Mouse (Mus musculus): ENCODE data around the gene Serinc5. TPM values are rescaled to one million over a fixed set of nuclear protein-coding genes. Genes with fewer than 3 reads are reported as not detected.
A peak's percentile ranks its signal among the peaks of the same experiment; 100 is the strongest.
"Not testable (repeated sequence)": the region's sequence is repeated elsewhere in the genome, so short reads cannot be mapped to it uniquely, and the experiment has no call there.

Serinc5 gene
- polyA plus RNA-seq, 1 experiment from 2014 or later, result 10.6 TPM

GRCm38 (mm10) chr13:92593731-92594396 lies 17.0 kb upstream of the Serinc5 start:
- H3K4me1 ChIP-seq, result peaks cover 51% of the 10 kb centered on the region
- 25% methylated on average over 3 of the region's 3 CpGs for WGBS
- H3K27ac ChIP-seq (replicated peaks), result peak overlapping the region; percentile 80
- DNase-seq (ENCODE audit: low spot score), result peak; percentile 54
- 0 out of 2 replicates have a peak overlapping the region, but pooled peaks have one; percentile 12 for H3K4me3 ChIP-seq
- H3K9me3 ChIP-seq (replicated peaks), result no peaks in the 10 kb centered on the region
- H3K36me3 ChIP-seq, result no peaks in the 10 kb centered on the region
- H3K27me3 ChIP-seq (ENCODE audit: low read depth, poor library complexity, severe bottlenecking), result no peaks in the 10 kb centered on the region

GRCm38 (mm10) chr13:92594481-92594880 lies 16.4 kb upstream of the Serinc5 start:
- WGBS, result 50% methylated on average over 6 of the region's 6 CpGs
- DNase-seq (ENCODE audit: low spot score), result no peak
- Histone ChIP-seq H3K4me3 (peak overlapping the region; percentile 12; the same call in 1 of the 2 replicates), H3K9me3 (replicated peaks) (no peaks in the 10 kb centered on the region), H3K27me3 (ENCODE audit: low read depth, poor library complexity, severe bottlenecking) (no peaks in the 10 kb centered on the region), H3K27ac (replicated peaks) (peak overlapping the region; percentile 80), H3K36me3 (no peaks in the 10 kb centered on the region), H3K4me1 (peaks cover 48% of the 10 kb centered on the region)

DNA sequence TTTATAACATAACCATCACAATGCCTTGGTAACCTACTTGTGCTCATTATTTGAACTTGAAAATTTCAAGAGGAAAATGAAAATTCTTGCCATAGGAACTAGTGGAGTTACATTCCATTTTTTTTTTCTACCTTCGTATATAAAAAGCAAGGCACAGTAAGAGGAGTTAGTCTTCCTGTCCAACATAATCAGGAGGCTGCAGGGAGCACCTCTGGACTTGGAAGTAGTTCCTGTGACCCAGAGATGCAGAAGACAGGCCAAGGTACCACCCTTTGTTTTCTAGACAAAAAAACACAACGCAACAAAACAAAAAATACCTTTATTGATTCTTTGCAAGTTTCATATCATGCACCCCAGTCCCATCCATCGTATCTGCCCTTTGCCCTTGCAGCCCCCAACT lies 16.0 kb upstream of the Serinc5 start:
- H3K36me3 ChIP-seq, result no peaks in the 10 kb centered on the region
- no peaks in the 10 kb centered on the region for H3K9me3 ChIP-seq (replicated peaks)
- WGBS, result 83% methylated on average over 3 of the region's 3 CpGs
- no peaks in the 10 kb centered on the region for H3K27me3 ChIP-seq (ENCODE audit: low read depth, poor library complexity, severe bottlenecking)
- DNase-seq (ENCODE audit: low spot score), result no peak
- H3K27ac ChIP-seq (replicated peaks), result peak overlapping the region; percentile 80
- H3K4me1 ChIP-seq, result peaks cover 48% of the 10 kb centered on the region
- H3K4me3 ChIP-seq, result no peak overlapping the region

DNA sequence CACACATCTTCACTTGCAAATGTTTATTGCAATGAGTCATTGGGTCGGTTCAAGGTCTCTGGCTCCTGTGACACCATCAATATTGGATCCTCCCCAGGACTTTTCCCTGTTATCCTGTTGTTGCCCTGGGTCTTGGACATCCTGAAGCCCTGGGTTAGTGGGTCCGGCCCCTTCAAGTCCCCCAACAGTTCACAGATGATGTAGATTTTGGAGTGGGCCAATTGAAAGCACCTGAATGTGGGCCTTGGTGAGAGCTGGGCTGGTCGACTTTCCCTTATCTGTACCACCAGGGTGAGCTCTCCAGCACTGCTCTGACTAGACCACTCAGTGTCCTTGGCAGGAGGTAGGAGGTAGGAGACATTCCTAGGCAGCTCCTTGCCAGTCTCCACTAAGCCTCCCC lies 15.5 kb upstream of the Serinc5 start:
- Histone ChIP-seq H3K27ac (replicated peaks) (peak overlapping the region; percentile 80; the same call in 1 of the 2 replicates), H3K4me3 (no peak overlapping the region), H3K36me3 (no peaks in the 10 kb centered on the region), H3K27me3 (ENCODE audit: low read depth, poor library complexity, severe bottlenecking) (no peaks in the 10 kb centered on the region), H3K4me1 (peaks cover 47% of the 10 kb centered on the region), H3K9me3 (replicated peaks) (no peaks in the 10 kb centered on the region)
- DNase-seq (ENCODE audit: low spot score), result no peak
- 75% methylated on average over 3 of the region's 3 CpGs for WGBS

DNA sequence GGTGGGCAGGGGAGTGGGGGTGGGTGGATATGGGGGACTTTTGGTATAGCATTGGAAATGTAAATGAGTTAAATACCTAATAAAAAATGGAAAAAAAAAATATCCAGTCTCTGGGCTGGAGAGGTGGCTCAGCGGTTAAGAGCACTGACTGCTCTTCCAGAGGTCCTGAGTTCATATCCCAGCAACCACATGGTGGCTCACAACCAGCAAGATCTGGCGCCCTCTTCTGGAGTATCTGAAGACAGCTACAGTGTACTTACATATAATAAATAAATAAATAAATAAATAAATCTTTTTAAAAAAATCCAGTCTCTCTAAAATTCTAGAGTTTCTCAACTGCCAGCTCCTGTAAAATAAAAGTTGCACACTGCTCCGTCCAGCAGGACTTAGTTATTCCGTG lies 5.6 kb upstream of the Serinc5 start:
- not testable (repeated sequence) for H3K36me3 ChIP-seq; H3K27me3 ChIP-seq (ENCODE audit: low read depth, poor library complexity, severe bottlenecking); DNase-seq (ENCODE audit: low spot score); H3K27ac ChIP-seq (replicated peaks); H3K4me3 ChIP-seq; H3K9me3 ChIP-seq (replicated peaks)
- WGBS, result 82% methylated on average over 4 of the region's 4 CpGs
- peaks cover 11% of the 10 kb centered on the region for H3K4me1 ChIP-seq

DNA sequence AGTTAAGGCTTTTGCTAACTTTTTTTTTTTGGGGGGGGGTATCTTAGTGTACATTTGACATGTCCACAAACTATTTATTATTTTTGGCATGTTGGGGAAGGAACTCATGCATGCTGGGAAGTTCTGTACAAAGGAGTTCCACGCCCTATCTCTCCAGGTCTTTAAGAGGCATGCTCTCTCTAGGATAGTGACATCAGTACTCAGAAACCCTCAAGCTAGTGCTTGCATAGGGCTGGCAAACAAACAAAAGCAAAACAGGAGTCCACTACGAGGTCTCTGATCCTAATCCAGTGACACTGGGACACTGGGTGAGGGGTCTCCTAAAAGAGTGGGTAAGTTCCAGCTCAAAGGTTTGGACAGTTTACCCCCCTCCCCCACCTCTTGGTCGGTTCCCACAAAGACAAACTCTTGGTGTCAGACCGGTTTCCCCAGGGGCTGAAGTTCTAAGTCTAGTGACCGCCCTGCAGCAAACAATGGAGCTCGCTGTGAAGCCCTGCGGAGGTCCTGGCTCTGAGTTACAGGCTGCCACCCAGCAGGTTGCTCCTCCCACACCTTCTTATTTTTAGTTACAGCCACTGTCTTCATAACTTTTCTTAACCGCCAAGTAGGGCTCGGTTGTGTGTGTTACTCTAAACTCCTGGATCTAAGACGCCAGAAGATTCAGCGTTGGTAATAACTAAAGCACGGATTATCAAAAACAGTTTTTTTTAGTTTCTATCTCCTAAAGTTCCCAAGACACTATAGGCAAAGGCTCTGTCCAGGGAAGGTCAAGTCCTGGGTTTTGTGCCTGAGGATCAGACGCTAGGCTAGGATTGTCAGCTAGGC lies 1.2 kb upstream of the Serinc5 start:
- Histone ChIP-seq H3K9me3 (replicated peaks) (no peaks in the 10 kb centered on the region; the same call in 1 of the 2 replicates), H3K36me3 (no peaks in the 10 kb centered on the region), H3K4me1 (peaks cover 35% of the 10 kb centered on the region), H3K27me3 (ENCODE audit: low read depth, poor library complexity, severe bottlenecking) (peaks cover 12% of the 10 kb centered on the region; the same call in 1 of the 2 replicates), H3K4me3 (peak overlapping the region; percentile 82), H3K27ac (replicated peaks) (peak overlapping the region; percentile 89)
- 7% methylated on average over 13 of the region's 13 CpGs for WGBS
- peak; percentile 51 for DNase-seq (ENCODE audit: low spot score)

DNA sequence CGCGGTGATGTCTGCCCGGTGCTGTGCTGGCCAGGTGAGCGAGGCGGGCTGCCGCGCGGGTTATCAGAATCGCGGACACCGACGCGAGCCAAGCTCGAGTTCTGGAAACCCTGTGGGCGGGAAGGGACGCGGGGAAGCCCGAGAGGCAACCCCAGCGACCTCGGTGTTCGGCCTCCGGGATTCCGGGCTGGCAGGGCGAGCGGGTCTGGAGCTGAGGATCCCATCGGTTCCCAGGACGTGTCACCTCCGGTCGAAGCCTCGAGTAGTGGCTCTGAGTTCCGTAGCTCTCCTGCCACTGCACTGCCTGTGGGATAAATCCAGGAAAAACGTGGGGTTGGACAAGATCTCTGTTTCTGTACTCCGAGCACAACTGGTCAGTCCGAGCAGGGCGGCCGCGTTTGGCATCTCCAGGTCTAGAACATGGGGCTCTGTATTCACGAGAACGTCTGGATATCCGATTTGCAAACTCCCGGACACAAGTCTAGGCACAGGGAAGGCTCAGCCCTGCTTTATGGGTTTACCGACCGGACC lies 428 bp downstream of the Serinc5 start:
- H3K36me3 ChIP-seq, result no peaks in the 10 kb centered on the region
- peaks cover 35% of the 10 kb centered on the region for H3K4me1 ChIP-seq
- no peaks in the 10 kb centered on the region; the same call in 1 of the 2 replicates for H3K9me3 ChIP-seq (replicated peaks)
- peak overlapping the region; percentile 82 for H3K4me3 ChIP-seq
- DNase-seq (ENCODE audit: low spot score), result no peak
- WGBS, result under 1% methylated on average over 43 of the region's 43 CpGs
- H3K27ac ChIP-seq (replicated peaks), result peak overlapping the region; percentile 89
- peaks cover 12% of the 10 kb centered on the region; the same call in 1 of the 2 replicates for H3K27me3 ChIP-seq (ENCODE audit: low read depth, poor library complexity, severe bottlenecking)

- Histone ChIP-seq H3K9me3 (replicated peaks) (no peaks in the 10 kb centered on the region; the same call in 1 of the 2 replicates), H3K4me1 (peaks cover 35% of the 10 kb centered on the region), H3K4me3 (peak overlapping the region; percentile 82), H3K27me3 (ENCODE audit: low read depth, poor library complexity, severe bottlenecking) (peaks cover 12% of the 10 kb centered on the region; the same call in 1 of the 2 replicates), H3K27ac (replicated peaks) (peak overlapping the region; percentile 89), H3K36me3 (no peaks in the 10 kb centered on the region)
- no peak for DNase-seq (ENCODE audit: low spot score)
- 5% methylated on average over 7 of the region's 7 CpGs for WGBS
Measured at GRCm38 (mm10) chr13:92611917-92612316, 1.0 kb downstream of the Serinc5 start.

DNA sequence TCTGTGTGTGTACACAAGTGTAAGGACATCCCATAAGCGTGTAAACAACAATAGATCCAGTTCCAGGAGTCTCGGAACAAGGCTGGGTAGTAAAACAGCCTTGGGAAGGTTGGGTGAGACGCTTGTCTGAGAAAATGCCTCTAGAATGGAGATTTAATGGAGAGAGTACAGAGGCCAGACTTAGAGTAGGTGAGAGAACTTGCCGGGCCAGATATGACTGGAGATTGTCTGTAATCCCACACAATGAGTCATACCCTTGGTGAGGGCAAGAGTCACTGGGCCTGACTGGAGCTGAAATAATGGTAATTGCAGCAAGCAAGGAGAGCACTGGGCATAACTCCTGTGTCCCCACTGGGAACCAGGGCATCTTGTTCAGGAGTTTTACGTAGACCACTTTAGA lies 2.2 kb downstream of the Serinc5 start:
- peaks cover 35% of the 10 kb centered on the region for H3K4me1 ChIP-seq
- no peak overlapping the region for H3K27ac ChIP-seq (replicated peaks)
- no peaks in the 10 kb centered on the region for H3K36me3 ChIP-seq
- H3K4me3 ChIP-seq, result no peak overlapping the region
- no peak for DNase-seq (ENCODE audit: low spot score)
- no peaks in the 10 kb centered on the region; the same call in 1 of the 2 replicates for H3K9me3 ChIP-seq (replicated peaks)
- H3K27me3 ChIP-seq (ENCODE audit: low read depth, poor library complexity, severe bottlenecking), result peaks cover 12% of the 10 kb centered on the region; the same call in 1 of the 2 replicates
- WGBS, result 88% methylated on average over 5 of the region's 5 CpGs

DNA sequence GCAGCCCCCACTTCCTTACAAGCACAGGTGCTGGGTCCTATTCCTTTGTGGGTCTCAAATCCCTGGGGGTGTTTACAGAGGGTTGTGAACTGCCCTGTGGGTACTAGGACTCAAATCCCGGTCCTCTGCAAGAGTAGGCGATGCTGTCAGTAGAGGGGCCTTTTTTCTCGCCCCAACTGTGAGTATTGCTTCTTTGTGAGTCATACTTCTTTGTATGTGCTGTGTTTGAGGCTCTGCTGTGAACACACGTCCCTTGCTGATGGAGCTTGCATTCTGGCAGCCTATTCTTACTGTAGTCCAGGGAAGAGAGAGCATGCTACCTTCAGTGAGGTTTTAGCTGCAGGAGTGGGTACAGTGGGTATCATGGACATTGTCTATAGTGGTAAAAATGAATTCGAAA lies 4.3 kb downstream of the Serinc5 start:
- H3K4me3 ChIP-seq, result no peak overlapping the region
- H3K9me3 ChIP-seq (replicated peaks), result no peaks in the 10 kb centered on the region
- WGBS, result 84% methylated on average over 5 of the region's 5 CpGs
- H3K36me3 ChIP-seq, result no peaks in the 10 kb centered on the region
- no peak for DNase-seq (ENCODE audit: low spot score)
- peaks cover 25% of the 10 kb centered on the region for H3K4me1 ChIP-seq
- H3K27me3 ChIP-seq (ENCODE audit: low read depth, poor library complexity, severe bottlenecking), result peaks cover 12% of the 10 kb centered on the region; the same call in 1 of the 2 replicates
- H3K27ac ChIP-seq (replicated peaks), result no peak overlapping the region

DNA sequence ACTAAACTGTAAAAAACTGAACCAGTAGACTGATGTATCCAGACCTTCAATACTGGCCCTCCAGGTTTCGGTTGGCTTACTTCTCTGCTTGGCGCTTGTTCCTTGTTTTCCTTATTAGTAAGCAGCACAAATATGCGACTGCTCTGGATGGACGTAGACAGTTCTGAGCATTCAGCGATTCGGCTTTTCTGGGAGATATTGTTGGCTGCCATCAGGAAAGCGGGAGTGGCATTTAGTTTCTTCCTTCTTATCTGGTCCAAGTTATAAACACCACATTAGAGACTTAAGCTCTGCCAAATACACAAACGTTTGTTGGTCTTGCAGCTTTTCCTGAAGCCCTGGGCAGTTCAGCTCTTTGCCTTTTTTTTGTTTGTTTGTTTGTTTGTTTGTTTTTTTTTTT lies 5.6 kb downstream of the Serinc5 start:
- H3K36me3 ChIP-seq, result no peaks in the 10 kb centered on the region
- no peaks in the 10 kb centered on the region for H3K9me3 ChIP-seq (replicated peaks)
- DNase-seq (ENCODE audit: low spot score), result no peak
- no peak overlapping the region for H3K27ac ChIP-seq (replicated peaks)
- H3K27me3 ChIP-seq (ENCODE audit: low read depth, poor library complexity, severe bottlenecking), result peaks cover 12% of the 10 kb centered on the region; the same call in 1 of the 2 replicates
- H3K4me1 ChIP-seq, result peaks cover 18% of the 10 kb centered on the region
- WGBS, result 93% methylated on average over 8 of the region's 8 CpGs
- H3K4me3 ChIP-seq, result no peak overlapping the region

- H3K9me3 ChIP-seq (replicated peaks), result 0 out of 2 replicates have a peak, but pooled peaks cover 2% of the 10 kb centered on the region
- H3K4me1 ChIP-seq, result peaks cover 2% of the 10 kb centered on the region
- peaks cover 39% of the 10 kb centered on the region for H3K36me3 ChIP-seq
- no peak overlapping the region for H3K4me3 ChIP-seq
- WGBS, result 94% methylated on average over 1 of the region's 1 CpGs
- H3K27ac ChIP-seq (replicated peaks), result no peak overlapping the region
- no peaks in the 10 kb centered on the region for H3K27me3 ChIP-seq (ENCODE audit: low read depth, poor library complexity, severe bottlenecking)
- DNase-seq (ENCODE audit: low spot score), result no peak
Measured at GRCm38 (mm10) chr13:92626196-92626595, 15.3 kb downstream of the Serinc5 start.
